Mouse (Mus musculus): ENCODE results near the gene Usp48. TPM values are rescaled to one million over a fixed set of nuclear protein-coding genes. Genes with fewer than 3 reads are reported as not detected.

Usp48 gene
- polyA plus RNA-seq, 1 experiment: 64.1 TPM

- Histone ChIP-seq H3K4me1 (ENCODE audit: control insufficient read depth, insufficient read depth, insufficient read length) (no peaks in the 10 kb centered on the region), H3K27ac (ENCODE audit: insufficient read depth, low read length) (no peak overlapping the region), H3K36me3 (ENCODE audit: control insufficient read depth, insufficient read depth, low read length) (no peaks in the 10 kb centered on the region), H3K27me3 (ENCODE audit: control insufficient read depth, insufficient read depth, low read length) (no peaks in the 10 kb centered on the region; the same call in 1 of the 2 replicates), H3K4me3 (ENCODE audit: extremely low read depth, insufficient read depth, insufficient read length) (no peak overlapping the region)
- 69% methylated on average over 7 of the region's 7 CpGs for WGBS
- DNase-seq (ENCODE audit: low read depth in 1 of 2, low spot score in 2 of 2): no peak
- TF ChIP-seq POLR2A (IDR thresholded peaks at IDR 0.05; ENCODE audit: low read depth, low read length): no peak
- no peak for TF ChIP-seq CTCF (IDR thresholded peaks at IDR 0.05; ENCODE audit: extremely low read depth, insufficient read depth, insufficient read length, insufficient replicate concordance)
Measured at GRCm38 (mm10) chr4:137675566-137675965, 82.0 kb downstream of the Usp48 start.

GRCm38 (mm10) chr4:137676057-137676456 lies 82.5 kb downstream of the Usp48 start:
- peak; percentile 5 to 41 for DNase-seq (ENCODE audit: low read depth in 1 of 2, low spot score in 2 of 2)

GRCm38 (mm10) chr4:137676700-137677484 lies 83.3 kb downstream of the Usp48 start:
- H3K27me3 ChIP-seq (ENCODE audit: control insufficient read depth, insufficient read depth, low read length): peaks cover 4% of the 10 kb centered on the region; the same call in 1 of the 2 replicates
- WGBS: 66% methylated on average over 13 of the region's 13 CpGs

More at GRCm38 (mm10) chr4:137676057-137676456, 82.5 kb downstream of the Usp48 start:
- 9% methylated on average over 11 of the region's 11 CpGs for WGBS
- no peak overlapping the region for H3K4me3 ChIP-seq (ENCODE audit: extremely low read depth, insufficient read depth, insufficient read length)
- TF ChIP-seq CTCF (IDR thresholded peaks at IDR 0.05; ENCODE audit: extremely low read depth, insufficient read depth, insufficient read length, insufficient replicate concordance) (peak; percentile 72; the same call in 1 of the 2 replicates), POLR2A (IDR thresholded peaks at IDR 0.05; ENCODE audit: low read depth, low read length) (no peak)
- H3K27ac ChIP-seq (ENCODE audit: insufficient read depth, low read length): no peak overlapping the region
- no peaks in the 10 kb centered on the region; the same call in 1 of the 2 replicates for H3K27me3 ChIP-seq (ENCODE audit: control insufficient read depth, insufficient read depth, low read length)
- H3K36me3 ChIP-seq (ENCODE audit: control insufficient read depth, insufficient read depth, low read length): no peaks in the 10 kb centered on the region
- no peaks in the 10 kb centered on the region for H3K4me1 ChIP-seq (ENCODE audit: control insufficient read depth, insufficient read depth, insufficient read length)

GRCm38 (mm10) chr4:137677906-137678305 lies 84.4 kb downstream of the Usp48 start:
- Histone ChIP-seq H3K4me3 (ENCODE audit: extremely low read depth, insufficient read depth, insufficient read length) (no peak overlapping the region), H3K27me3 (ENCODE audit: control insufficient read depth, insufficient read depth, low read length) (peaks cover 7% of the 10 kb centered on the region), H3K4me1 (ENCODE audit: control insufficient read depth, insufficient read depth, insufficient read length) (no peaks in the 10 kb centered on the region), H3K36me3 (ENCODE audit: control insufficient read depth, insufficient read depth, low read length) (no peaks in the 10 kb centered on the region), H3K27ac (ENCODE audit: insufficient read depth, low read length) (no peak overlapping the region)
- TF ChIP-seq CTCF (IDR thresholded peaks at IDR 0.05; ENCODE audit: extremely low read depth, insufficient read depth, insufficient read length, insufficient replicate concordance): no peak
- no peak for TF ChIP-seq POLR2A (IDR thresholded peaks at IDR 0.05; ENCODE audit: low read depth, low read length)
- no peak for DNase-seq (ENCODE audit: low read depth in 1 of 2, low spot score in 2 of 2)
- WGBS: 83% methylated on average over 5 of the region's 5 CpGs

More at GRCm38 (mm10) chr4:137676700-137677484, 83.3 kb downstream of the Usp48 start:
- Histone ChIP-seq H3K4me1 (ENCODE audit: control insufficient read depth, insufficient read depth, insufficient read length) (no peaks in the 10 kb centered on the region), H3K27ac (ENCODE audit: insufficient read depth, low read length) (no peak overlapping the region), H3K4me3 (ENCODE audit: extremely low read depth, insufficient read depth, insufficient read length) (no peak overlapping the region), H3K36me3 (ENCODE audit: control insufficient read depth, insufficient read depth, low read length) (no peaks in the 10 kb centered on the region)
- DNase-seq (ENCODE audit: low read depth in 1 of 2, low spot score in 2 of 2): no peak
- TF ChIP-seq POLR2A (IDR thresholded peaks at IDR 0.05; ENCODE audit: low read depth, low read length): no peak
- no peak for TF ChIP-seq CTCF (IDR thresholded peaks at IDR 0.05; ENCODE audit: extremely low read depth, insufficient read depth, insufficient read length, insufficient replicate concordance)

GRCm38 (mm10) chr4:137678568-137678967 lies 85.0 kb downstream of the Usp48 start:
- H3K27ac ChIP-seq (ENCODE audit: insufficient read depth, low read length): no peak overlapping the region

GRCm38 (mm10) chr4:137679979-137680550 lies 86.5 kb downstream of the Usp48 start:
- 77% methylated on average over 2 of the region's 2 CpGs for WGBS
- H3K27me3 ChIP-seq (ENCODE audit: control insufficient read depth, insufficient read depth, low read length): peaks cover 7% of the 10 kb centered on the region

More at GRCm38 (mm10) chr4:137678568-137678967, 85.0 kb downstream of the Usp48 start:
- no peak overlapping the region for H3K4me3 ChIP-seq (ENCODE audit: extremely low read depth, insufficient read depth, insufficient read length)
- no peak for DNase-seq (ENCODE audit: low read depth in 1 of 2, low spot score in 2 of 2)
- H3K27me3 ChIP-seq (ENCODE audit: control insufficient read depth, insufficient read depth, low read length): peaks cover 7% of the 10 kb centered on the region
- no peaks in the 10 kb centered on the region for H3K36me3 ChIP-seq (ENCODE audit: control insufficient read depth, insufficient read depth, low read length)
- H3K4me1 ChIP-seq (ENCODE audit: control insufficient read depth, insufficient read depth, insufficient read length): no peaks in the 10 kb centered on the region
- WGBS: 52% methylated on average over 9 of the region's 9 CpGs
- TF ChIP-seq POLR2A (IDR thresholded peaks at IDR 0.05; ENCODE audit: low read depth, low read length) (no peak), CTCF (IDR thresholded peaks at IDR 0.05; ENCODE audit: extremely low read depth, insufficient read depth, insufficient read length, insufficient replicate concordance) (no peak)

More at GRCm38 (mm10) chr4:137679979-137680550, 86.5 kb downstream of the Usp48 start:
- Histone ChIP-seq H3K4me1 (ENCODE audit: control insufficient read depth, insufficient read depth, insufficient read length) (no peaks in the 10 kb centered on the region), H3K4me3 (ENCODE audit: extremely low read depth, insufficient read depth, insufficient read length) (no peak overlapping the region), H3K36me3 (ENCODE audit: control insufficient read depth, insufficient read depth, low read length) (no peaks in the 10 kb centered on the region), H3K27ac (ENCODE audit: insufficient read depth, low read length) (no peak overlapping the region)
- no peak for DNase-seq (ENCODE audit: low read depth in 1 of 2, low spot score in 2 of 2)
- TF ChIP-seq POLR2A (IDR thresholded peaks at IDR 0.05; ENCODE audit: low read depth, low read length): no peak
- TF ChIP-seq CTCF (IDR thresholded peaks at IDR 0.05; ENCODE audit: extremely low read depth, insufficient read depth, insufficient read length, insufficient replicate concordance): no peak

Data from spleen, adult 2 months (tissue).